Mouse (Mus musculus): ENCODE data around the gene B3gntl1. TPM values are rescaled to one million over a fixed set of nuclear protein-coding genes. Genes with fewer than 3 reads are reported as not detected.

B3gntl1 gene
- total RNA-seq (2021) (1 to 10 TPM; 3.8 to 4.8 TPM), polyA plus RNA-seq (2012; rRNA removed) (5.9 and 7.4 TPM in 2 replicates)
- long read RNA-seq, partial matches to known transcripts, result 0 of 5 reads
- long read RNA-seq, other reads (novel, unspliced or antisense), result 2 of 5 reads

- peak within 1 kb of the TSS; percentile 63 for H3K9ac ChIP-seq (ENCODE audit: low read depth, low read length)
- TF ChIP-seq CTCF (IDR thresholded peaks at IDR 0.05) (no peak; the same call in 1 of the 2 replicates), EP300 (IDR thresholded peaks at IDR 0.05; ENCODE audit: insufficient read depth, low read depth, low read length) (peak; percentile 43), POLR2A (IDR thresholded peaks at IDR 0.05; ENCODE audit: insufficient read depth, low read depth, low read length) (peak; percentile 87)
- H3K27ac ChIP-seq, result peak within 1 kb of the TSS; percentile 97
- no peaks in the 10 kb centered on the region for H3K36me3 ChIP-seq (ENCODE audit: control insufficient read depth, insufficient read depth, low read length)
- H3K27me3 ChIP-seq (ENCODE audit: control insufficient read depth, insufficient read depth, low read length), result no peaks in the 10 kb centered on the region
- no peaks in the 10 kb centered on the region for H3K79me2 ChIP-seq (replicated peaks; ENCODE audit: control insufficient read depth, insufficient read depth, low read length)
- peak; percentile 100 for DNase-seq
- intact Hi-C loops (cut with DNase I), result loop anchor here (1.0 kb wide), 1 partner anchor 29 kb away; no protein-coding TSS in a partner anchor
- under 1% methylated on average over 45 of the region's 46 CpGs for WGBS
- peak within 1 kb of the TSS; percentile 70 for H3K4me3 ChIP-seq
- peaks cover 2% of the 10 kb centered on the region for H3K4me1 ChIP-seq (ENCODE audit: control insufficient read depth, insufficient read depth, low read length)
These were observed at the start of gene B3gntl1 for GRCm38 (mm10) chr11:121672990-121673572. B3gntl1 (minus strand) TSS chr11:121673153.

GRCm38 (mm10) chr11:121722434-121722833 lies 49.5 kb upstream of the B3gntl1 start:
- Histone ChIP-seq H3K27me3 (ENCODE audit: control insufficient read depth, insufficient read depth, low read length) (no peaks in the 10 kb centered on the region), H3K9ac (ENCODE audit: low read depth, low read length) (no peak overlapping the region), H3K79me2 (replicated peaks; ENCODE audit: control insufficient read depth, insufficient read depth, low read length) (no peaks in the 10 kb centered on the region), H3K4me1 (ENCODE audit: control insufficient read depth, insufficient read depth, low read length) (peaks cover 3% of the 10 kb centered on the region; the same call in 1 of the 2 replicates), H3K27ac (no peak overlapping the region), H3K4me3 (no peak overlapping the region), H3K36me3 (ENCODE audit: control insufficient read depth, insufficient read depth, low read length) (no peaks in the 10 kb centered on the region)
- intact Hi-C loops (cut with DNase I), result no loop called here
- DNase-seq, result no peak
- no peak for TF ChIP-seq EP300 (IDR thresholded peaks at IDR 0.05; ENCODE audit: insufficient read depth, low read depth, low read length)
- TF ChIP-seq POLR2A (IDR thresholded peaks at IDR 0.05; ENCODE audit: insufficient read depth, low read depth, low read length), result no peak
- WGBS, result 69% methylated on average over 2 of the region's 2 CpGs

- Histone ChIP-seq H3K36me3 (ENCODE audit: control insufficient read depth, insufficient read depth, low read length) (no peaks in the 10 kb centered on the region), H3K4me1 (ENCODE audit: control insufficient read depth, insufficient read depth, low read length) (peaks cover 3% of the 10 kb centered on the region; the same call in 1 of the 2 replicates), H3K79me2 (replicated peaks; ENCODE audit: control insufficient read depth, insufficient read depth, low read length) (no peaks in the 10 kb centered on the region), H3K9ac (ENCODE audit: low read depth, low read length) (no peak overlapping the region), H3K4me3 (no peak overlapping the region), H3K27me3 (ENCODE audit: control insufficient read depth, insufficient read depth, low read length) (no peaks in the 10 kb centered on the region), H3K27ac (no peak overlapping the region)
- TF ChIP-seq CTCF (IDR thresholded peaks at IDR 0.05), result no peak
- TF ChIP-seq EP300 (IDR thresholded peaks at IDR 0.05; ENCODE audit: insufficient read depth, low read depth, low read length), result no peak
- no peak for TF ChIP-seq POLR2A (IDR thresholded peaks at IDR 0.05; ENCODE audit: insufficient read depth, low read depth, low read length)
- intact Hi-C loops (cut with DNase I), result no loop called here
- DNase-seq, result no peak
- 76% methylated on average over 3 of the region's 3 CpGs for WGBS
These were observed 47.8 kb upstream of the B3gntl1 start for GRCm38 (mm10) chr11:121720752-121721151.

- intact Hi-C loops (cut with DNase I), result no loop called here
- Histone ChIP-seq H3K9ac (ENCODE audit: low read depth, low read length) (no peak overlapping the region), H3K4me3 (no peak overlapping the region), H3K27me3 (ENCODE audit: control insufficient read depth, insufficient read depth, low read length) (no peaks in the 10 kb centered on the region), H3K4me1 (ENCODE audit: control insufficient read depth, insufficient read depth, low read length) (peaks cover 3% of the 10 kb centered on the region), H3K79me2 (replicated peaks; ENCODE audit: control insufficient read depth, insufficient read depth, low read length) (no peaks in the 10 kb centered on the region), H3K36me3 (ENCODE audit: control insufficient read depth, insufficient read depth, low read length) (peaks cover 3% of the 10 kb centered on the region), H3K27ac (no peak overlapping the region)
- no peak for DNase-seq
- no peak for TF ChIP-seq CTCF (IDR thresholded peaks at IDR 0.05)
- no peak for TF ChIP-seq EP300 (IDR thresholded peaks at IDR 0.05; ENCODE audit: insufficient read depth, low read depth, low read length)
- no peak for TF ChIP-seq POLR2A (IDR thresholded peaks at IDR 0.05; ENCODE audit: insufficient read depth, low read depth, low read length)
- 67% methylated on average over 6 of the region's 6 CpGs for WGBS
These were observed 44.8 kb upstream of the B3gntl1 start for GRCm38 (mm10) chr11:121717724-121718123.

GRCm38 (mm10) chr11:121714745-121715485 lies 42.0 kb upstream of the B3gntl1 start:
- Histone ChIP-seq H3K4me3 (no peak overlapping the region), H3K79me2 (replicated peaks; ENCODE audit: control insufficient read depth, insufficient read depth, low read length) (no peaks in the 10 kb centered on the region), H3K27me3 (ENCODE audit: control insufficient read depth, insufficient read depth, low read length) (no peaks in the 10 kb centered on the region), H3K4me1 (ENCODE audit: control insufficient read depth, insufficient read depth, low read length) (peaks cover 4% of the 10 kb centered on the region), H3K9ac (ENCODE audit: low read depth, low read length) (no peak overlapping the region), H3K27ac (no peak overlapping the region), H3K36me3 (ENCODE audit: control insufficient read depth, insufficient read depth, low read length) (peaks cover 3% of the 10 kb centered on the region)
- TF ChIP-seq EP300 (IDR thresholded peaks at IDR 0.05; ENCODE audit: insufficient read depth, low read depth, low read length) (no peak), POLR2A (IDR thresholded peaks at IDR 0.05; ENCODE audit: insufficient read depth, low read depth, low read length) (no peak), CTCF (IDR thresholded peaks at IDR 0.05) (no peak)
- intact Hi-C loops (cut with DNase I), result no loop called here
- no peak for DNase-seq
- WGBS, result 85% methylated on average over 2 of the region's 2 CpGs

GRCm38 (mm10) chr11:121713569-121713968 lies 40.6 kb upstream of the B3gntl1 start:
- H3K36me3 ChIP-seq (ENCODE audit: control insufficient read depth, insufficient read depth, low read length), result peaks cover 3% of the 10 kb centered on the region
- H3K9ac ChIP-seq (ENCODE audit: low read depth, low read length), result no peak overlapping the region
- no peaks in the 10 kb centered on the region for H3K79me2 ChIP-seq (replicated peaks; ENCODE audit: control insufficient read depth, insufficient read depth, low read length)
- peaks cover 4% of the 10 kb centered on the region for H3K4me1 ChIP-seq (ENCODE audit: control insufficient read depth, insufficient read depth, low read length)
- no peak overlapping the region for H3K27ac ChIP-seq
- TF ChIP-seq CTCF (IDR thresholded peaks at IDR 0.05) (no peak), POLR2A (IDR thresholded peaks at IDR 0.05; ENCODE audit: insufficient read depth, low read depth, low read length) (no peak), EP300 (IDR thresholded peaks at IDR 0.05; ENCODE audit: insufficient read depth, low read depth, low read length) (no peak)
- 79% methylated on average over 2 of the region's 2 CpGs for WGBS
- no peak for DNase-seq
- no peaks in the 10 kb centered on the region for H3K27me3 ChIP-seq (ENCODE audit: control insufficient read depth, insufficient read depth, low read length)
- intact Hi-C loops (cut with DNase I), result no loop called here
- H3K4me3 ChIP-seq, result no peak overlapping the region

All from heart, adult 2 months (tissue).